Mouse (Mus musculus) layer of hippocampus, adult 9-10 months (tissue): Measurements from ENCODE around the gene Herc2.

Source experiments
- DNase-seq: peaks from one replicate; pipeline ENCODE4 v3.0.0; 2022; ENCODE audit warnings: low spot score

Gene Herc2

DNA sequence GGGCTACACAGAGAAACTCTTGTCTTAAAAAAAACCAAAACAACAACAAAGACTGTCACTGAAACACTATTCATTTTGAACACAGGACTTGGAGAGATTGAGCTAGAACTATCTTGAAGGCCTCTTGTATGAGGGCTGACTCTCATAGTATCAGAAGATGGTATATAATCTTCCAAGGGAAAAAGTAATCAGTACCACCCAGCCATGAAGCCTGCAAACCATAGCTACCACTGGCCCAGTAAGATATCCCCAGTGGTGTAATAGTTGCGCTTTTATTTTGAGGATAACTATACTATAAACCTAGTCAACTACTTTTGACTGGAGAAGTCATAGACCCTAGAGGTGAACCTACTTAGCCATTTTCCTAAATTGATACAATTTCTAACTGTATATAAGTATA lies 16.6 kb downstream of the Herc2 start:
- no peak for DNase-seq

DNA sequence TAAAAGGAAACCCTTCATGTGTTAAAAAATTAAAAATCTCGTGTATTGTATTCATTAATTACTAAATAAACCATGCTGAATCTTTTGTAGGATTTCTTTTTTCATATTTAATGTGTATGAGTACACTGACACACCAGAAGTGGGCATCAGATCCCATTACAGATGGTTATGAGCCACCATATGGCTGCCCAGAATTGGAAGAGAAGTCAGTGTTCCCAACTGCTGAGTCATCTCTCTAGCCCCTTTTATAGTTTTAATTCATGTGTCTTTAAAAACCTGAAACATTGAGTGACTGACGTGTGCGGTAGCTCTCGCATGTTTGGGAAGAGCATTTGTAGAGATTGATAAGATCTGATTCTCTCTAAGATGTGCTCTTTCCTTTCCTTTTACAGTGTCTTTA lies 21.7 kb downstream of the Herc2 start:
- DNase-seq: peak; percentile 47

DNA sequence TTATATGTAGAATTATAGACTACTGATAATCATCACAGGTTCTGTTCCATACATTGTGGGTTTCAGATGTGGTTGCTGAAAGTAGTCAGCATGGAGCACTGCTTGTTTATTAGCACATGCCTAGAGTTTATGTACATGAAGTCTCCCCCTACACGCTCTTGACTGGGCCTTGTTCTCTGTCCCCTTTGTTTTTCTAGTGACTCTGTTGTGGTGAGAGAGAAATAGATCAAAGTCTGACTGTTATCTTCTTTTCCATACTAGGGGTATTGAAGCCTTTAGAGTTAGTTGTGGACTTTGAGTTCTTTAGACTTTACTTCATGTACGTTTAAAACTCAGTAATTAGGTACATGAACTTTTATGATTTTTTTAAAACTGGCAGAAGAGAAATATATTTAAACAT lies 33.0 kb downstream of the Herc2 start:
- no peak for DNase-seq

DNA sequence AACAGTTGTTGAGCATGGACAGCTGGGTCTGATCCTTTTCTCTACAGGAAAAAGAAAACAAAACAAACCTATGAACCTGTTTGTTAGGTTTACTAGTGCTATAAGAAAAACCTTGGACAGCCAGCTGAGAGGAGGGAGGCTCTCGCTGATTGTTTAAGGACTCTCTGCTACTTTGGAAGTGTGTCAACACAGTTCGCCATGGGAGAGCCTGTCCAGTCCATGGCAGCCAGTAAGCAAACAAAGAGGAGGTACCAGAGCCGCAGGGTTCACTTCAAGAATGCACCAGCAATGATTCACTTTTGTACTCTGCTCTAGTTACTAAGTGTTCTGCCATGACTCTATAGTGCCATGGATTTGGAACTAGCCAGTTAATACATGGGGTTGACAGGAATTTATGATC lies 39.1 kb downstream of the Herc2 start:
- DNase-seq: no peak

DNA sequence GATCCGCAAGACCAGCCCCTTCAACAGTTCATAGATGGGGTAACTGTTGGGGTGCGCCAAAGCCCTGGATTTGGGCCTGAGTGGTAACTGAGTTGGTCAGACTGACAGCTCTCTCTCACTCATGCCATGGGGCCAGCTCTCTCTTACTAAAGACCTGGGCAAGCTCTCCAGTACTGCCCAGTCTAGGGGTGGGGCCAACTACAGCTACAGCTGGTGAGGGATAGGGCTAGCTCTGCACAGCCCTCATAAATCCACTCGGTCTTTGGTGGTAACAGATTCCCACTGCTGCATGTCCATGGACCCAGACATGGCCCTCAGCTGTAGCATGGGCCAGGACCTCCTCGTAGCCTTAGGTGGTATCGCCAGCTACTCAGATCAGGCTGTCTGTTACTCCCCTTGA lies 41.4 kb downstream of the Herc2 start:
- no peak for DNase-seq

DNA sequence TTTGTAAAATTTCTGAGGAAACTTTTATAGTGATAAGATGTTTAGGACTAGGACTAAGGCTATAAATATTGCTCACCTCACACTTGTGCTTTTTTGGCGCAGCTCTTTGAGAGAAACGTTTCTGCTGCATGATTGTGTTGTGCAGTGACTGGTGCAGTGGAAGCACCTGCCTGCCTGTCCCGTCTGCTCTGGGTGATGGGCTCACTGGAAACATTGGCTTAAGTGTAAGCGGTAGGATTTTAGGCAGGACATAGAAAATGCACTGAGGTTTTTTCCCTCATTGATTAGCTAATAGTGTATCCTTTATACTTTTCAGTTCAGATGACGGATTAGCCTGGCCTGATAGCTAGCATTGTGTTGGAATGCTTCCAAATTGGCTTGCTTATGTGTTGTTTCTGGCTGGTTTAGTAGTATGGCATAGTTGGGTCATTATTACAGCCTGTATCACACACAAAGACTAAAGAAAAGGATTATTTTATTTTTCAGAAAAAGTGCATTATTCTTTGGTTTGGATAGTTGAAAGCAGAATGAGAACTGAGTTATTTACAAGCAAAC lies 52.4 kb downstream of the Herc2 start:
- no peak for DNase-seq

DNA sequence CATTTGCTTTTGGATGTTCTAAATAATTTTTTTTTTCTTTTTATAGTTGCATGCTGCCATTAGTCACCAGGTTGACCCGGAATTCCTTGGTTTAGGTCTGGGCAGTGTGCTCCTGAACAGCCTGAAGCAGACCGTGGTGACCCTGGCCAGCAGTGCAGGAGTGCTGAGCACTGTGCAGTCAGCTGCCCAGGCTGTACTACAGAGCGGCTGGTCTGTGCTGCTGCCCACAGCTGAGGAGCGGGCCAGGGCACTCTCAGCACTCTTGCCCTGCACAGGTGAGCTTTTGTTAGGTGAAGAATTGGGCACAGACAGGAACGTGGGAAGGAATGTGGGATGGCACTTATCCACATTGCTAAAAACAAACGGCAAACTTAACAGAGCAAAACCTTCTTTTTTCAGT lies 63.0 kb downstream of the Herc2 start:
- no peak for DNase-seq

DNA sequence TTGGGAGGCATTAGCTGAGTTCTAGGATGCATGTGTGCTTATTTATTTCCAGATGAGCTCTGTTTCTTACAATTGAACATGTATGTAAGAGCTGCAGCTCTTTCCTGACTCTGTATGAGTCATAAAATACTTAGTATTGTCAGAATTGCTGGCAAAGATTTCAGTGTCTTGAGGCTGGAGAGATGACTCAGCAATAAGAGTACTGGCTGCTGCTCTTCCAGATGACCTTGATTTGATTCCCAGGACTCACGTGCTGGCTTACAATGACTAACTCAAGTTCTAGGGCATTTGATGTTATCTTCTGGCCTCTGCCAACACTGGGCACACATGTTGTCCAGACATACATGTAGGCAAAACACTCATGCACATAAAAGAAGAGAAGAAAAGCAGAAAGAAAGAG lies 64.2 kb downstream of the Herc2 start:
- no peak for DNase-seq

DNA sequence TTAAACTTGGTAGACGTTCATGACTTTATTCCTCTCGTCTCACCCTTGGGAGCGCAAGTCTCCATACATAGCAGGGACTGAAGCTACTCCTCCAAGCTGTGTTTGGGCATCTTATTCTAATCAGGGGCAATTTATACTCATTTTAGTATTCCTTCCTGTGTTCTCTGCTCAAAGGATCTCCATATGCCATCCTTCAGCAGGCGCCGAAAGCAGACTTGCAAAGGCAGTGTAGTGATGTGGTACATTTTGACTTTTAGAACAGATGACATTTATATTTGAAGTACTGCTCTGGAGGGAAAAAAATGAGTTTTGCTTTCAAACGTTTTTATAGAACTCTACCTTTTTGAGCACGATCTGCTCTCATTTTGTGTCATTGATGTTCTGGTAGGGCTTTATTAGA lies 71.0 kb downstream of the Herc2 start:
- no peak for DNase-seq

DNA sequence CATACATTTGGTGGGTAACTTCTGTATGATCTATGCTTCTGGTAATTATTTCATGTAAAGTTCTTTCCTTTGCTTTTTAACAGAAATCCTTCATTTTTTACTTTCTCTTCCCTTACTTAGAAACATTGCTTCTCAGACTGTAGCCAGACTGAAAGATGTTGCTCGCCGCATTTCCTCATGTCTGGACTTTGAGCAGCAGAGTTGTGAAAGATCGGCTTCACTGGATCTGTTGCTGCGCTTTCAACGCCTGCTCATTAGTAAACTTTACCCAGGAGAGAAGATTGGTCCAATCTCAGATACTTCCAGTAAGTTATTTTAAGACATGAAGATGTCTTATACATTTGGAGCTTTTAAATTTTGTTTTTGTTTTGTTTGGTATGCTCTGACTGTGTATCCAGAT lies 71.4 kb downstream of the Herc2 start:
- DNase-seq: no peak

DNA sequence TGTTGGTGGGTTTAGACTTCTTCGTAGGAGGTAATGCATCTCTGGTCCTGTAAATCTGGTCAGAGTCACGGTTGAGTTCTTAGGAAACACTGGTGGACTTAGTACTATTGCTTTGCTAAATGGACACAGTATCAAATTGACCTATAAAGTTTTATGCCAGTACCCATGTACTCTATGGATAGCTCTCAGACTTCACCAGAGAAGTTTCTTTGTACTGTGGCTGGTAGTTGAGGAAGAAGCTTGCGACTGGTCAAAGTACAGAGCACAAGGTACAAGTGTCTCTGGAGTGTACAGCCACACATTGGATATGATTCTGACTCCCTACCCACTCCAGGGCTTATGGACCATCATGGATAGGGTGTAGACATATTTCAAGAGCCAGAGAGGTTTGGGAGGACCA lies 78.1 kb downstream of the Herc2 start:
- no peak for DNase-seq

DNA sequence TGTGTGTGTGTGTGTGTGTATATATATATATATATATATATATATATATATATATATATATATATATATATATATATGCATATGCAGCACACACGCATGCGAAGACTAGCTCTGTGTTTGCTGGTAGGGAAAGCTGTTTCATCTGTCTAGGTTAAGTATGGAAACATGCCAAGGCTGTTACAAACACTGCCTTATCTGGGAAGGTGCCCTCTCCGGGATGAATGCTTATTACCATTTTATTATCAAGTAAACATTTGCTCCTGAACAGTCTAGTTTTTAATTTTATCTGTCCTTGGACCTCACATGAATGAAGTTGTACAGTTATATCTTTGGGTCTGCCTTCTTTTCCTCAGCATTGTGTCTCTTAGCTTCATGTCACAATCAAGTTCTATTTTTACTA lies 79.6 kb downstream of the Herc2 start:
- DNase-seq: no peak

DNA sequence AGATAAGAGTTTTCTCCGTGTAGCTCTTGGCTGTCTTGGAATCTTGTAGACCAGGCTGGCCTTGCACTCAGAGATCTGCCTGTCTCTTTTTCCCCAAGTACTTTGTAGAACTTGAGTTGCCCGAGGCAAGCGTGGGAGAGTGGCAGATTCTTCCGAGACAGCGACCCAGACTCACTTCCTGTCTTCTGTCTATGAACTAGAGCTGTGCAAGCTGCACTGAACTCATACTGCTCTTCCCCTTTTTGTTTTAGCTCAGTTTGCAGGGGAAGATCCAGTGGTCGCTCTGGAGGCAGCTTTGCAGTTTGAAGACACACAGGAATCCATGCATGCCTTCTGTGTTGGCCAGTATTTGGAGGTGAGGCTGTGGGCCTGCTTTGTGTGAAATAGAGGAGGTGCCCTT lies 81.6 kb downstream of the Herc2 start:
- no peak for DNase-seq

DNA sequence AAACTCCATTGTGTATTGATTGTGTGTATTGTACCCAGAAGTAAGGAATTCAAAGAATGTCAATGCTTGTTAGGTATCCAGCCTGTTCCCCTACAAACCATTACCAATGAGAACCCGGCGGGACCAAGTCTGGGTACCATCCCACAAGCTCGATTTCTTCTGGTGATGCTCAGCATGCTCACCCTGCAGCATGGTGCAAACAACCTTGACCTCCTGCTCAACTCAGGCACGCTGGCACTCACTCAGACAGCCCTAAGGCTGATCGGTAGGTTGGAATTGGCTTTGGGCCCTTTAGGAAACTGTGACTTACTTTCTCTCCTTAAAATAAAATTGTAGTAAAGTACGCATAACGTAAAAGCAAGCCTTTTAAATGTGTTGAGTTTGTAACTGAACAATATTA lies 88.7 kb downstream of the Herc2 start:
- no peak for DNase-seq

DNA sequence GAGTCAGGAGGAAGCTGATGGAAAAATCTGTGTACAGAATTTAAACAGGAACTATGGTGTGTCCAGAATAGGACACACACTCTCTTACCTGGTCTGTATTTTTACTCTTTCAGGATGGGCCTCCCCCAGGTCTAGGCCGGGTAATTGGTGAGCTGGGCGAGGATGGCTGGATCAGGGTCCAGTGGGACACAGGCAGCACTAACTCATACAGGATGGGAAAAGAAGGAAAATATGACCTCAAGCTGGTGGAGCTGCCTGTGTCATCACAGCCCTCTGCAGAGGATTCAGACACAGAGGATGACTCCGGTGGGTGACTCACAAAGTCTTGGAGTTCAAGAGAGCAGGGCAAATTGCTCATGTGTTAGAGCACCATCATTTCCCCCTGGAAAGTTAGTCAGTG lies 96.4 kb downstream of the Herc2 start:
- no peak for DNase-seq

DNA sequence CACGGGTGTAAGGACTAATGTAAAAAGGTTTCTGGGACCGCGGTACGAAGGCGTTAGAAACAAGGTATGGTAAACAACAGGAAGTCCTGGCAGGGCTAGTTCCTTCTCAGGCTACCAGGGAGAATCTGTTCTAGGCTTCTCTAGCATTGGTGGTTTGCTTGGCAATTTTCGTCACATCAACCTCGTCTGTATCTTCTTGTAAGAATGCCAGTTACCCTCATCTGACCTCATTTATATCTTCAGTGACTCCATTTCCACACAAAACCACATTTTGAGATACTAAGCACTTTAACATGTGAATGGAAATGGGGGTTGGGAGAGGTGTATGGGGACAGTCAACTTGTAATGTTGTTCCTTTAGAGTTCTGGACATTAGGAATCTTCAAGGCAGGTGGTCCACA lies 98.9 kb downstream of the Herc2 start:
- no peak for DNase-seq

DNA sequence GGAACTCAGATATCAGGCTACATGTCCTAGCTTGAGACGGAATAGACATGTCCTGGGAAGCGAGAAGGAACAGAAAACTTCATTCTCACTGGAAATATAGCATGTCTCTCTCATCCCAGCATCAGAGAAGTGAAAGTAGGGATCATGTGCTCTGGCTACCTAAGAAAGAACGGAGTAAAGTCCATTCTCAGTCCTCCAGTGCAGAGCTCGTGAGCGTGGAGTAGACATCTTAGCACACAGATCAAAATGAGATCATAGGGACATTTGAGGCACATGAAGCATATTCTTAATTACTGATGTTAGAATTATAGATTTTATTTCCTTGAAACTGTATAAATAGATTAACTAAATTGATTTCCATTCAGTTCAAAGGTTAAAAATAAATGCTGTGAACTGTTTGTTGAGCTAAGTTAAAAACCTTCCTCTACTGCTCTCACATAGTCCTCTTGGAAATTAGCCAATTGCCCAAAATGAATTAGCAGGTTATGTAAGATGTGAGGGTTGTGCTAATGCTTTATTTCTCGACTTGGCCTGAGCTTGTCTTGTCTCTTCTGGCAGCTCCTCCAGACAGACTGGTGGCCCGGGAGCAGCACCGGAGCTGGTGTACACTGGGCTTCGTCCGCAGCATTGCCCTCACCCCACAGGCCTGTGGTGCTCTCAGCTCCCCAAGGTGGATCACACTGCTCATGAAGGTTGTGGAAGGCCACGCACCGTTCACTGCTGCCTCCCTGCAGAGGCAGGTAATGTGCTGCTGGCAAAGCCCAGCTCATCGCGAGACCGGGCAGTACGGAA lies 102.1 kb downstream of the Herc2 start:
- DNase-seq: no peak

DNA sequence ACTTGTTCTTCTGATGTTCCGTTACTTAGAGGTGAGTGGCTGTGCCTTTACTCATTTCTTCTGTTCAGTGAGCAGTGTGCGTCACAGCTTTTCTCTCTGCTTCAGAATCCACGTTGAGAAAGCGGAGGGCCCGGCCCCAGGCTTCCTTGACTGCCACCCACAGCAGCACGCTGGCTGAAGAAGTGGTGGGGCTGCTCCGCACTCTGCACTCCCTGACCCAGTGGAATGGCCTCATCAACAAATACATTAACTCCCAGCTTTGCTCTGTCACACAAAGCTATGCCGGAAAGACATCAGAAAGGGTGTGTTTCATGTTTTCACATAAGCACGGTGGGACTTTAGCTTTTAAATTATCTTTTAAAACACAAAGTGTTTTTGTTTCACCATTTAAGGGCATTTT lies 103.2 kb downstream of the Herc2 start:
- no peak for DNase-seq

DNA sequence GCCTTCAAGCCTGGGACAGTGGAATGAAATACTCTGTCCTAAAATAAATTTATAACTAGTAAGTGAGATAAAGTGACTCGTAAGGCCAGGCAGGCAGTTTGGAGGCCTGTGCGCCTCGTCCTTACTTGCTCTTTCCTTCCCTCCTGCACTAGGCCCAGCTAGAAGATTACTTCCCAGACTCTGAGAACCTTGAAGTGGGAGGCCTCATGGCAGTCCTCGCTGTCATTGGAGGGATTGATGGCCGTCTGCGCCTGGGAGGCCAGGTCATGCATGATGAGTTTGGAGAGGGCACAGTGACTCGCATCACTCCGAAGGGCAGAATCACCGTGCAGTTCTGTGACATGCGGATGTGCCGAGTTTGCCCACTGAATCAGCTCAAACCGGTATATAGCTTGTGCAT lies 103.6 kb downstream of the Herc2 start:
- DNase-seq: no peak

DNA sequence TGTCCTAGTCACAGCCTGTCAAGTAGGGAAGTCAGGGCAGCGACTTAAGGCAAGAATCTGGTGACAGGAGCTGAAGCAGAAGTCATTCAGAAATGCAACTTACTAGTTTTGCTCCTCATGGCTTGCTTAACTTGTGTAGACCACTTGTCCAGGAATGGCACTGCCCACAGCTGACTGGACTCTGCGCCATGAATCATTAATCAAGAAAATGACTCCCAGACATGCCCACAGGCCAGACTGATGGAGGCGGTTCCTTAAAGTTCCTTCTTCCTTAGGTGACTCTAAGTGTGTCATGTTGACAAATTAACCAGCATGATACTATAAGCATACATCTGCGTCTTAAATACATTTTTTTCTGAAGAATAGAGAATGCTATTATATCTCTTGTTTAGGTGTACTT lies 113.3 kb downstream of the Herc2 start:
- DNase-seq: no peak

DNA sequence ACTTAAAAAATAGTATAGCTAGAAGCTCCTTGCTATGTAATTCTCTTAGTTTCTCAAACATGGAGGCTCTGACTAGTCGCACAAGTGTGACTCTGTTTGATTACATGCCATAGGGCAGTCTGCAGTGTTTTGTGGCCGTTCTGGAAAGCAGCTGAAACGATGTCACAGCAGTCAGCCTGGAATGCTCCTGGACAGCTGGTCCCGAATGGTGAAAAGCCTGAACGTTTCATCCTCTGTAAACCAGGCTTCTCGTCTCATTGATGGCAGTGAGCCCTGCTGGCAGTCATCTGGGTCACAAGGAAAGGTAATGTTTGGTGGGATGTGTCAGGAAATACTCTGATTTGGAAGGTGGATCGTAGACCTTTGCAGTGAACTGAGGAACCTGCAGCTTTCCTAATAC lies 118.7 kb downstream of the Herc2 start:
- DNase-seq: no peak

DNA sequence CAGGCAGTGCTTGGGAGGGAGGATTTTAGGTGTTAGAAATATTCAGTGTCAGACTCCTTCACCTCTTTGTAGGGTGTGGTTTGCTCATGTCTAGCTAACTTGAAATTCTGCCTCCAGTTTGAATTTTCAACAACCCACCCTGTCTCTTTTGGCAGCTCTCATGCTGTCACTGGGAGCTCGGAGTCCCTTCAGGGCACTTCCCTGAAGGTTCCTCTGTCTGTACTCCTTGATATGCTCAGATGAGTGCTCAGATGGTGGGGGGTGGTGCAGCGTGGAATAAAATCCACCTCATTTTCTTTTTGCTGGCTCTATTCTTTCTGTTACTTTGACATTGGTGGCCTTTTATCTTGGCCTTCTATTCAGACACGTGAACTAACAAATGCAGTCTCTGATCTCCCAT lies 127.4 kb downstream of the Herc2 start:
- no peak for DNase-seq

DNA sequence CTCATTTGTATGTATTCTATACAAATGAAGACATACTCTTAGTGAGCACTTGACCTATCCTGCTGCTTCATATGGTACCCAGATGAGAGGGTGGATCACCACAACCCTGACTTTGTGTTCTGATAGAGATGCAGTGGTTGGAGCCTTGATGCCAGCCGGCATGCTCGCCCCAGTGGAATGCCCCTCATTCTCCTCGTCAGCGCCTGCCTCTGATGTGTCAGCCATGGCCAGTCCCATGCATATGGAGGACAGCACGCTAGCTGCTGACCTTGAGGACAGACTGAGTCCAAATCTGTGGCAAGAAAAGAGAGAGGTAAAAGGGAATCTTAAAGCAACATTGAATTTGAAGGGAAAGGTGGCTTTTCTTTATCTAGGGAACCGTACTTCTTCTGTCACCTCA lies 141.0 kb downstream of the Herc2 start:
- DNase-seq: no peak

DNA sequence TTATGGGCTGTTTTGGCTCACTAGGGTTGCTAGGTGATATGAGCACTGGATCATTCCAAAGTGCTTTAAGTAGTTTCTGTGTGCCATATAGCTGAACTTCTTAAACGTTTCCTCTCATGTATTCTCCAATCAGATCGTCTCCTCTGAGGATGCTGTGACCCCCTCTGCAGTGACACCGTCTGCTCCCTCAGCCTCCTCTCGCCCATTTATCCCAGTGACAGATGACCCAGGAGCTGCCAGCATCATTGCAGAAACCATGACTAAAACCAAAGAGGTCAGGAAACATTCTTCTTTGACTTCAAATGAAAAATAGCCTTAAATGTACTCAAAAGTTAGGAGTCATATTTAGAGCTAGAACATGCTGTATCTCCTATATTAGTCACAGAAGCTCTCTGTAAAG lies 141.7 kb downstream of the Herc2 start:
- no peak for DNase-seq
